Mouse (Mus musculus): ENCODE data around the gene Ntf3. TPM values are rescaled to one million over a fixed set of nuclear protein-coding genes. Genes with fewer than 3 reads are reported as not detected.

Ntf3 gene
- polyA plus RNA-seq, 1 experiment from 2014 or later = 4.6 TPM

- 0 out of 2 replicates have a peak, but pooled peaks cover 2% of the 10 kb centered on the region for H3K4me1 ChIP-seq
- 80% methylated on average over 2 of the region's 2 CpGs for WGBS
These were observed 13.6 kb downstream of the Ntf3 start for GRCm38 (mm10) chr6:126153154-126153553.

GRCm38 (mm10) chr6:126143659-126144058 is 23.1 kb downstream of the Ntf3 start:
- no peak overlapping the region for H3K27ac ChIP-seq (replicated peaks)
- WGBS = 86% methylated on average over 5 of the region's 5 CpGs
- 0 out of 2 replicates have a peak, but pooled peaks cover 6% of the 10 kb centered on the region for H3K4me1 ChIP-seq
- H3K36me3 ChIP-seq = no peaks in the 10 kb centered on the region
- H3K4me3 ChIP-seq = no peak overlapping the region
- no peaks in the 10 kb centered on the region for H3K27me3 ChIP-seq (ENCODE audit: low read depth, poor library complexity, severe bottlenecking)
- H3K9me3 ChIP-seq (replicated peaks) = no peaks in the 10 kb centered on the region
- DNase-seq (ENCODE audit: low spot score) = no peak

More at GRCm38 (mm10) chr6:126153154-126153553, 13.6 kb downstream of the Ntf3 start:
- H3K4me3 ChIP-seq = no peak overlapping the region
- no peak overlapping the region for H3K27ac ChIP-seq (replicated peaks)
- DNase-seq (ENCODE audit: low spot score) = no peak
- H3K9me3 ChIP-seq (replicated peaks) = no peaks in the 10 kb centered on the region
- peaks cover 4% of the 10 kb centered on the region; the same call in 1 of the 2 replicates for H3K27me3 ChIP-seq (ENCODE audit: low read depth, poor library complexity, severe bottlenecking)
- H3K36me3 ChIP-seq = no peaks in the 10 kb centered on the region

- no peaks in the 10 kb centered on the region for H3K36me3 ChIP-seq
- H3K27ac ChIP-seq (replicated peaks) = no peak overlapping the region
- H3K9me3 ChIP-seq (replicated peaks) = no peaks in the 10 kb centered on the region
- no peak overlapping the region for H3K4me3 ChIP-seq
- DNase-seq (ENCODE audit: low spot score) = no peak
- no peaks in the 10 kb centered on the region for H3K27me3 ChIP-seq (ENCODE audit: low read depth, poor library complexity, severe bottlenecking)
- 0 out of 2 replicates have a peak, but pooled peaks cover 6% of the 10 kb centered on the region for H3K4me1 ChIP-seq
- 74% methylated on average over 3 of the region's 3 CpGs for WGBS
These were observed 24.0 kb downstream of the Ntf3 start for GRCm38 (mm10) chr6:126142741-126143140.

- no peak overlapping the region for H3K27ac ChIP-seq (replicated peaks)
- no peaks in the 10 kb centered on the region for H3K27me3 ChIP-seq (ENCODE audit: low read depth, poor library complexity, severe bottlenecking)
- H3K4me3 ChIP-seq = no peak overlapping the region
- no peak for DNase-seq (ENCODE audit: low spot score)
- H3K4me1 ChIP-seq = 0 out of 2 replicates have a peak, but pooled peaks cover 6% of the 10 kb centered on the region
- H3K9me3 ChIP-seq (replicated peaks) = no peaks in the 10 kb centered on the region
- WGBS = 83% methylated on average over 8 of the region's 8 CpGs
- no peaks in the 10 kb centered on the region for H3K36me3 ChIP-seq
These were observed 24.6 kb downstream of the Ntf3 start for GRCm38 (mm10) chr6:126142021-126142554.

- Histone ChIP-seq H3K9me3 (replicated peaks) (no peaks in the 10 kb centered on the region), H3K27me3 (ENCODE audit: low read depth, poor library complexity, severe bottlenecking) (no peaks in the 10 kb centered on the region), H3K4me3 (no peak overlapping the region), H3K4me1 (0 out of 2 replicates have a peak, but pooled peaks cover 6% of the 10 kb centered on the region), H3K36me3 (no peaks in the 10 kb centered on the region), H3K27ac (replicated peaks) (no peak overlapping the region)
- 79% methylated on average over 13 of the region's 13 CpGs for WGBS
- DNase-seq (ENCODE audit: low spot score) = no peak
These were observed 25.2 kb downstream of the Ntf3 start for GRCm38 (mm10) chr6:126141472-126141871.

GRCm38 (mm10) chr6:126140961-126141360 is 25.7 kb downstream of the Ntf3 start:
- no peak for DNase-seq (ENCODE audit: low spot score)
- 93% methylated on average over 6 of the region's 6 CpGs for WGBS
- Histone ChIP-seq H3K27me3 (ENCODE audit: low read depth, poor library complexity, severe bottlenecking) (no peaks in the 10 kb centered on the region), H3K4me1 (0 out of 2 replicates have a peak, but pooled peaks cover 6% of the 10 kb centered on the region), H3K27ac (replicated peaks) (no peak overlapping the region), H3K36me3 (no peaks in the 10 kb centered on the region), H3K9me3 (replicated peaks) (no peaks in the 10 kb centered on the region), H3K4me3 (no peak overlapping the region)

- Histone ChIP-seq H3K9me3 (replicated peaks) (no peaks in the 10 kb centered on the region), H3K4me1 (0 out of 2 replicates have a peak, but pooled peaks cover 6% of the 10 kb centered on the region), H3K27ac (replicated peaks) (no peak overlapping the region), H3K27me3 (ENCODE audit: low read depth, poor library complexity, severe bottlenecking) (no peaks in the 10 kb centered on the region), H3K36me3 (no peaks in the 10 kb centered on the region), H3K4me3 (no peak overlapping the region)
- no peak for DNase-seq (ENCODE audit: low spot score)
- WGBS = 73% methylated on average over 2 of the region's 2 CpGs
These were observed 26.3 kb downstream of the Ntf3 start for GRCm38 (mm10) chr6:126140416-126140815.

- WGBS = 84% methylated on average over 19 of the region's 19 CpGs
- H3K4me1 ChIP-seq = no peaks in the 10 kb centered on the region
- no peaks in the 10 kb centered on the region for H3K27me3 ChIP-seq (ENCODE audit: low read depth, poor library complexity, severe bottlenecking)
- no peak for DNase-seq (ENCODE audit: low spot score)
- no peaks in the 10 kb centered on the region for H3K9me3 ChIP-seq (replicated peaks)
- H3K4me3 ChIP-seq = no peak overlapping the region
- H3K27ac ChIP-seq (replicated peaks) = no peak overlapping the region
- H3K36me3 ChIP-seq = no peaks in the 10 kb centered on the region
These were observed 32.4 kb downstream of the Ntf3 start for GRCm38 (mm10) chr6:126134155-126134906.

GRCm38 (mm10) chr6:126128238-126128637 is 38.5 kb downstream of the Ntf3 start:
- Histone ChIP-seq H3K4me1 (no peaks in the 10 kb centered on the region), H3K27me3 (ENCODE audit: low read depth, poor library complexity, severe bottlenecking) (no peaks in the 10 kb centered on the region), H3K27ac (replicated peaks) (no peak overlapping the region), H3K36me3 (no peaks in the 10 kb centered on the region), H3K4me3 (no peak overlapping the region), H3K9me3 (replicated peaks) (no peaks in the 10 kb centered on the region)
- no peak for DNase-seq (ENCODE audit: low spot score)
- WGBS = 86% methylated on average over 7 of the region's 7 CpGs

- no peaks in the 10 kb centered on the region for H3K36me3 ChIP-seq
- H3K27me3 ChIP-seq (ENCODE audit: low read depth, poor library complexity, severe bottlenecking) = no peaks in the 10 kb centered on the region
- no peak for DNase-seq (ENCODE audit: low spot score)
- peaks cover 6% of the 10 kb centered on the region; the same call in 1 of the 2 replicates for H3K4me1 ChIP-seq
- H3K9me3 ChIP-seq (replicated peaks) = no peaks in the 10 kb centered on the region
- H3K4me3 ChIP-seq = no peak overlapping the region
- WGBS = 85% methylated on average over 1 of the region's 1 CpGs
- H3K27ac ChIP-seq (replicated peaks) = no peak overlapping the region
These were observed 48.5 kb downstream of the Ntf3 start for GRCm38 (mm10) chr6:126118247-126118646.

- H3K27me3 ChIP-seq (ENCODE audit: low read depth, poor library complexity, severe bottlenecking) = no peaks in the 10 kb centered on the region
- no peak overlapping the region for H3K4me3 ChIP-seq
- WGBS = 88% methylated on average over 8 of the region's 8 CpGs
- H3K27ac ChIP-seq (replicated peaks) = no peak overlapping the region
- H3K4me1 ChIP-seq = peaks cover 6% of the 10 kb centered on the region; the same call in 1 of the 2 replicates
- H3K36me3 ChIP-seq = no peaks in the 10 kb centered on the region
- DNase-seq (ENCODE audit: low spot score) = no peak
- H3K9me3 ChIP-seq (replicated peaks) = no peaks in the 10 kb centered on the region
These were observed 49.5 kb downstream of the Ntf3 start for GRCm38 (mm10) chr6:126117191-126117590.

- Histone ChIP-seq H3K36me3 (no peaks in the 10 kb centered on the region), H3K4me3 (no peak overlapping the region), H3K9me3 (replicated peaks) (no peaks in the 10 kb centered on the region), H3K4me1 (peaks cover 6% of the 10 kb centered on the region; the same call in 1 of the 2 replicates), H3K27me3 (ENCODE audit: low read depth, poor library complexity, severe bottlenecking) (no peaks in the 10 kb centered on the region), H3K27ac (replicated peaks) (no peak overlapping the region; the same call in 1 of the 2 replicates)
- peak; percentile 19 for DNase-seq (ENCODE audit: low spot score)
- 67% methylated on average over 10 of the region's 10 CpGs for WGBS
These were observed 51.6 kb downstream of the Ntf3 start for GRCm38 (mm10) chr6:126114934-126115633.
